In the genomic region with DNA sequence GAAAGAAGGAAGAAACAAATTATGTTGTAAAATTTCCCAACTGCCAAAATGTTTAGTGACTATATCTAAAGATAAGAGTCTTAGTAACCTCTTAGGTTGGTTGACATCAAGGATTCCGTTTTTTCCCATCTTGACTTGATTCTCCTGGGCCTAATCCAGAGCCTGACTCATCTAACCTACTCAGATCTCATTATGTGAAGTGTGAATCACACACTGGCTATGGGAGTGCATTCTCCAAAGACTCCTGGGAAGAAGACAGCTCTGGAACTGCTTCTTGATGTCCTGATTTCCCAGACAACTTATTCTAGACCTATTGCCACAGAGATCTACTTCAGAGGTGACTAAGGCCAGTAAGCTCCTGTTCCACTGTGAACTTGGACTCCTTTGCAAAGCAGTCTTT, we compare ENCODE assay signal across 18 mouse cellular contexts. TPM values are rescaled to one million over a fixed set of nuclear protein-coding genes. Genes with fewer than 3 reads are reported as not detected.
DNase-seq lines count a peak whose midpoint lies in the region; ATAC-seq lines count a peak whose summit lies in the region.
"Had no signal": no experiment of that assay in that cellular context is flagged by ENCODE, and none has a peak within 500 bp of the region (broad histone marks: within the 10 kb centered on the region; RNA-seq: fewer than 3 reads in every experiment).

No protein-coding gene starts in this region.

- DNase-seq in right cerebral cortex, adult 2 months (ENCODE audit: low spot score in 2 of 2), result peak; percentile 13
- no peak for DNase-seq in right cerebral cortex, postnatal 4 days
- peak; percentile 26 for DNase-seq in MN1 (ENCODE audit: low spot score)
- peak; percentile 82 for DNase-seq in brain, adult 2 months (ENCODE audit: low read depth, low spot score)
- DNase-seq in limb, embryonic 10.5 days (ENCODE audit: low spot score), result no peak
- DNase-seq: adrenal gland, postnatal 10 days; B cell, adult 2 months; cerebellum, adult 18-20 months; cerebellum, adult 9-11 months; cerebellum, postnatal 36 days; gastrocnemius, postnatal 10 days had no signal

- H3K4me2 ChIP-seq in neural tube, embryonic 15.5 days, result no peak overlapping the region
- H3K4me2 ChIP-seq: embryonic facial prominence, embryonic 13.5 days; forebrain, embryonic 13.5 days; heart, embryonic 12.5 days; hindbrain, embryonic 14.5 days; intestine, embryonic 15.5 days had no signal

- H3K36me3 ChIP-seq in neural tube, embryonic 15.5 days, result no peaks in the 10 kb centered on the region
- no peaks in the 10 kb centered on the region for H3K36me3 ChIP-seq in limb, embryonic 10.5 days
- H3K36me3 ChIP-seq: embryonic facial prominence, embryonic 13.5 days; heart, embryonic 12.5 days; hindbrain, embryonic 10.5 days; intestine, embryonic 15.5 days had no signal

- no peaks in the 10 kb centered on the region; the same call in 1 of the 2 replicates for H3K4me1 ChIP-seq in neural tube, embryonic 15.5 days
- no peaks in the 10 kb centered on the region for H3K4me1 ChIP-seq in limb, embryonic 10.5 days
- H3K4me1 ChIP-seq: embryonic facial prominence, embryonic 13.5 days; forebrain, embryonic 13.5 days; intestine, embryonic 15.5 days had no signal

- ATAC-seq in neural tube, embryonic 15.5 days (ENCODE audit: low FRiP score), result no peak
- ATAC-seq: forebrain, embryonic 13.5 days; intestine, embryonic 15.5 days had no signal

- H3K9ac ChIP-seq in neural tube, embryonic 15.5 days (replicated peaks), result no peak overlapping the region
- H3K9ac ChIP-seq: embryonic facial prominence, embryonic 13.5 days; forebrain, embryonic 13.5 days; heart, embryonic 12.5 days; hindbrain, embryonic 14.5 days; intestine, embryonic 15.5 days had no signal

- no peak overlapping the region for H3K4me3 ChIP-seq in neural tube, embryonic 15.5 days (replicated peaks)
- H3K4me3 ChIP-seq in limb, embryonic 10.5 days, result no peak overlapping the region
- H3K4me3 ChIP-seq: embryonic facial prominence, embryonic 13.5 days; forebrain, embryonic 13.5 days; heart, embryonic 12.5 days; hindbrain, embryonic 10.5 days; intestine, embryonic 15.5 days had no signal

- 74% methylated on average over 1 of the region's 1 CpGs for WGBS in neural tube, embryonic 15.5 days
- WGBS in limb, embryonic 10.5 days, result 82% methylated on average over 1 of the region's 1 CpGs

- no peak overlapping the region for H3K27ac ChIP-seq in neural tube, embryonic 15.5 days (replicated peaks)
- no peak overlapping the region for H3K27ac ChIP-seq in limb, embryonic 10.5 days
- H3K27ac ChIP-seq: embryonic facial prominence, embryonic 13.5 days; forebrain, embryonic 13.5 days; hindbrain, embryonic 10.5 days; hindbrain, embryonic 14.5 days; intestine, embryonic 15.5 days had no signal

- H3K9me3 ChIP-seq in neural tube, embryonic 15.5 days (replicated peaks), result no peaks in the 10 kb centered on the region
- no peaks in the 10 kb centered on the region for H3K9me3 ChIP-seq in limb, embryonic 10.5 days (replicated peaks)
- H3K9me3 ChIP-seq: forebrain, embryonic 13.5 days; heart, embryonic 12.5 days; hindbrain, embryonic 10.5 days; intestine, embryonic 15.5 days had no signal

- no peaks in the 10 kb centered on the region for H3K27me3 ChIP-seq in neural tube, embryonic 15.5 days (replicated peaks)
- H3K27me3 ChIP-seq in limb, embryonic 10.5 days (ENCODE audit: low read depth, poor library complexity, severe bottlenecking), result no peaks in the 10 kb centered on the region
- H3K27me3 ChIP-seq: embryonic facial prominence, embryonic 13.5 days; forebrain, embryonic 13.5 days; heart, embryonic 12.5 days; intestine, embryonic 15.5 days had no signal

RNA-seq across cellular contexts. Expression of a gene that starts 43.2 kb away (rescaled TPM):
- polyA plus RNA-seq in neural tube, embryonic 15.5 days (2015; fragmentation: Nextera tagmentation; extraction: Ambion mirVana), result 15.0 and 16.4 TPM in 2 replicates
- polyA plus RNA-seq in limb, embryonic 10.5 days (2016; fragmentation: Nextera tagmentation; extraction: Ambion mirVana), result 0.11 and 1.4 TPM in 2 replicates
- polyA plus RNA-seq: forebrain, embryonic 13.5 days; heart, embryonic 12.5 days had no signal

Comparison
In these comparisons a context has a peak if more than half of its experiments do, and no peak if none do; other contexts are left out.
1. DNase-seq: peak in right cerebral cortex, adult 2 months (2 of 2), MN1 (single experiment) and brain, adult 2 months (single experiment); none in right cerebral cortex, postnatal 4 days (single experiment) and limb, embryonic 10.5 days (single experiment).